Mouse (Mus musculus): ENCODE data around the gene Cdh16.

- no peak for TF ChIP-seq CTCF (IDR thresholded peaks at IDR 0.05; ENCODE audit: low read depth)
- TF ChIP-seq EP300 (IDR thresholded peaks at IDR 0.05; ENCODE audit: low read depth) = no peak
Observed at GRCm38 (mm10) chr8:104655614-104656013, 31.4 kb upstream of the Cdh16 start.

Measured in liver, postnatal 0 days (tissue).